Comparison of ENCODE assay signal across 8 mouse cellular contexts in genomic region chr17:46856471-46857360, GRCm38 (mm10). TPM values are rescaled to one million over a fixed set of nuclear protein-coding genes. Genes with fewer than 3 reads are reported as not detected.
DNase-seq lines count a peak whose midpoint lies in the region; ATAC-seq and TF ChIP-seq lines count a peak whose summit lies in the region.

No protein-coding gene starts in this region.

- no peak for TF ChIP-seq CTCF in bone marrow macrophage, adult 2 months (IDR thresholded peaks at IDR 0.05; ENCODE audit: low read depth, low read length)

- peak; percentile 79 for ATAC-seq in erythroblast, adult 5-6 weeks (replicated peaks; ENCODE audit: low FRiP score, poor library complexity, severe bottlenecking)
- ATAC-seq in heart, embryonic 13.5 days (ENCODE audit: extremely low read depth, insufficient number of reproducible peaks, low FRiP score, low TSS enrichment), result 0 out of 2 replicates have a peak, but pooled peaks have one; percentile 29
- peak; percentile 78 for ATAC-seq in liver, embryonic 15.5 days (ENCODE audit: insufficient read depth)
- ATAC-seq in neural tube, embryonic 12.5 days (ENCODE audit: low FRiP score, low read depth), result 0 out of 2 replicates have a peak, but pooled peaks have one; percentile 26
- ATAC-seq in stomach, embryonic 16.5 days (ENCODE audit: insufficient read depth, low FRiP score), result no peak

- H3K36me3 ChIP-seq in heart, embryonic 13.5 days, result no peaks in the 10 kb centered on the region
- H3K36me3 ChIP-seq in liver, embryonic 15.5 days (replicated peaks), result no peaks in the 10 kb centered on the region
- H3K36me3 ChIP-seq in neural tube, embryonic 12.5 days, result no peaks in the 10 kb centered on the region
- H3K36me3 ChIP-seq in stomach, embryonic 16.5 days (ENCODE audit: control insufficient read depth, insufficient read depth, low read length), result no peaks in the 10 kb centered on the region

- H3K27me3 ChIP-seq in heart, embryonic 13.5 days (replicated peaks), result no peaks in the 10 kb centered on the region
- H3K27me3 ChIP-seq in liver, embryonic 15.5 days, result no peaks in the 10 kb centered on the region
- H3K27me3 ChIP-seq in neural tube, embryonic 12.5 days (replicated peaks), result no peaks in the 10 kb centered on the region
- H3K27me3 ChIP-seq in stomach, embryonic 16.5 days (ENCODE audit: control insufficient read depth, insufficient read depth, low read length), result no peaks in the 10 kb centered on the region

- DNase-seq in A20 (ENCODE audit: low read depth, low spot score), result peak; percentile 75
- peak; percentile 94 for DNase-seq in kidney, postnatal 10 days

- under 1% methylated on average over 86 of the region's 87 CpGs for WGBS in heart, embryonic 13.5 days
- under 1% methylated on average over 87 of the region's 87 CpGs for WGBS in liver, embryonic 15.5 days (ENCODE audit: insufficient replicate concordance)
- WGBS in neural tube, embryonic 12.5 days, result under 1% methylated on average over 87 of the region's 87 CpGs
- WGBS in stomach, embryonic 16.5 days, result under 1% methylated on average over 87 of the region's 87 CpGs

- peak overlapping the region; percentile 83 for H3K4me2 ChIP-seq in heart, embryonic 13.5 days
- H3K4me2 ChIP-seq in liver, embryonic 15.5 days, result peak overlapping the region; percentile 79
- H3K4me2 ChIP-seq in neural tube, embryonic 12.5 days (replicated peaks), result peak overlapping the region; percentile 79
- H3K4me2 ChIP-seq in stomach, embryonic 16.5 days (ENCODE audit: low read depth, low read length), result peak overlapping the region; percentile 69

- no peaks in the 10 kb centered on the region for H3K9me3 ChIP-seq in heart, embryonic 13.5 days
- no peaks in the 10 kb centered on the region for H3K9me3 ChIP-seq in liver, embryonic 15.5 days (replicated peaks)
- H3K9me3 ChIP-seq in neural tube, embryonic 12.5 days, result no peaks in the 10 kb centered on the region
- no peaks in the 10 kb centered on the region for H3K9me3 ChIP-seq in stomach, embryonic 16.5 days (replicated peaks; ENCODE audit: control insufficient read depth, low read length)

- peak overlapping the region; percentile 100 for H3K9ac ChIP-seq in heart, embryonic 13.5 days
- H3K9ac ChIP-seq in liver, embryonic 15.5 days, result peak overlapping the region; percentile 99
- H3K9ac ChIP-seq in neural tube, embryonic 12.5 days, result peak overlapping the region; percentile 100
- peak overlapping the region; percentile 100 for H3K9ac ChIP-seq in stomach, embryonic 16.5 days (ENCODE audit: low read length)

- peaks cover 19% of the 10 kb centered on the region for H3K4me1 ChIP-seq in bone marrow macrophage, adult 2 months (ENCODE audit: control insufficient read depth, insufficient read depth, low read length)
- H3K4me1 ChIP-seq in heart, embryonic 13.5 days, result peaks cover 39% of the 10 kb centered on the region
- peaks cover 44% of the 10 kb centered on the region for H3K4me1 ChIP-seq in liver, embryonic 15.5 days (replicated peaks)
- peaks cover 20% of the 10 kb centered on the region for H3K4me1 ChIP-seq in neural tube, embryonic 12.5 days
- peaks cover 27% of the 10 kb centered on the region for H3K4me1 ChIP-seq in stomach, embryonic 16.5 days (ENCODE audit: control insufficient read depth, insufficient read depth, low read length)

- no peak for TF ChIP-seq POLR2A in bone marrow macrophage, adult 2 months (IDR thresholded peaks at IDR 0.05; ENCODE audit: borderline replicate concordance, low read depth, low read length)

- peak overlapping the region; percentile 99 for H3K27ac ChIP-seq in bone marrow macrophage, adult 2 months (ENCODE audit: insufficient read depth, low read depth, low read length)
- H3K27ac ChIP-seq in heart, embryonic 13.5 days (replicated peaks), result peak overlapping the region; percentile 100
- peak overlapping the region; percentile 97 for H3K27ac ChIP-seq in liver, embryonic 15.5 days (replicated peaks)
- H3K27ac ChIP-seq in neural tube, embryonic 12.5 days, result peak overlapping the region; percentile 100
- H3K27ac ChIP-seq in stomach, embryonic 16.5 days (ENCODE audit: low read length), result peak overlapping the region; percentile 100

- peak overlapping the region; percentile 94 for H3K4me3 ChIP-seq in bone marrow macrophage, adult 2 months (ENCODE audit: insufficient read depth, low read length)
- peak overlapping the region; percentile 98 for H3K4me3 ChIP-seq in heart, embryonic 13.5 days
- peak overlapping the region; percentile 86 for H3K4me3 ChIP-seq in liver, embryonic 15.5 days (replicated peaks)
- H3K4me3 ChIP-seq in neural tube, embryonic 12.5 days, result peak overlapping the region; percentile 100
- H3K4me3 ChIP-seq in stomach, embryonic 16.5 days (replicated peaks; ENCODE audit: low read length), result peak overlapping the region; percentile 94

RNA-seq across cellular contexts. Expression of gene Bicral, which starts 1.6 kb away (rescaled TPM):
- polyA plus RNA-seq in bone marrow macrophage, adult 2 months (2012; ENCODE audit: insufficient read depth, insufficient read length, missing spikeins), result 11.3 and 11.8 TPM in 2 replicates
- 6.5 and 7.5 TPM in 2 replicates for total RNA-seq in erythroblast, adult 5-6 weeks (2015; ENCODE audit: low replicate concordance)
- 3.7 and 4.0 TPM in 2 replicates for total RNA-seq in erythroblast, adult 5-6 weeks (2017; ENCODE audit: low replicate concordance)
- polyA plus RNA-seq in heart, embryonic 13.5 days (2015; fragmentation: Nextera tagmentation; extraction: Ambion mirVana), result 3.0 and 3.4 TPM in 2 replicates
- polyA plus RNA-seq in liver, embryonic 15.5 days (2015; fragmentation: Nextera tagmentation; extraction: Ambion mirVana), result 2.6 and 2.9 TPM in 2 replicates
- polyA plus RNA-seq in neural tube, embryonic 12.5 days (2016; fragmentation: Nextera tagmentation; extraction: Ambion mirVana), result 7.0 and 8.0 TPM in 2 replicates
- 3.4 and 4.0 TPM in 2 replicates for polyA plus RNA-seq in stomach, embryonic 16.5 days (2015; fragmentation: Nextera tagmentation; extraction: Ambion mirVana)

RNA-seq across cellular contexts. Expression of gene Tbcc, which starts 33.8 kb away (rescaled TPM):
- 11.4 and 13.6 TPM in 2 replicates for polyA plus RNA-seq in bone marrow macrophage, adult 2 months (2012; ENCODE audit: insufficient read depth, insufficient read length, missing spikeins)
- total RNA-seq in erythroblast, adult 5-6 weeks (2015; ENCODE audit: low replicate concordance), result 2.3 and 8.1 TPM in 2 replicates
- 1.7 and 5.4 TPM in 2 replicates for total RNA-seq in erythroblast, adult 5-6 weeks (2017; ENCODE audit: low replicate concordance)
- 39.3 and 39.8 TPM in 2 replicates for polyA plus RNA-seq in heart, embryonic 13.5 days (2015; fragmentation: Nextera tagmentation; extraction: Ambion mirVana)
- 20.9 and 23.2 TPM in 2 replicates for polyA plus RNA-seq in liver, embryonic 15.5 days (2015; fragmentation: Nextera tagmentation; extraction: Ambion mirVana)
- 87.8 and 89.5 TPM in 2 replicates for polyA plus RNA-seq in neural tube, embryonic 12.5 days (2016; fragmentation: Nextera tagmentation; extraction: Ambion mirVana)
- polyA plus RNA-seq in stomach, embryonic 16.5 days (2015; fragmentation: Nextera tagmentation; extraction: Ambion mirVana), result 25.8 and 34.8 TPM in 2 replicates

RNA-seq across cellular contexts. Expression of gene Prph2, which starts 53.5 kb away (rescaled TPM):
- polyA plus RNA-seq in bone marrow macrophage, adult 2 months (2012; ENCODE audit: insufficient read depth, insufficient read length, missing spikeins), result not detected in 2 replicates
- not detected in 2 replicates for total RNA-seq in erythroblast, adult 5-6 weeks (2015; ENCODE audit: low replicate concordance)
- not detected in 2 replicates for total RNA-seq in erythroblast, adult 5-6 weeks (2017; ENCODE audit: low replicate concordance)
- not detected in 2 replicates for polyA plus RNA-seq in heart, embryonic 13.5 days (2015; fragmentation: Nextera tagmentation; extraction: Ambion mirVana)
- polyA plus RNA-seq in liver, embryonic 15.5 days (2015; fragmentation: Nextera tagmentation; extraction: Ambion mirVana), result not detected in 2 replicates
- not detected in 2 replicates for polyA plus RNA-seq in neural tube, embryonic 12.5 days (2016; fragmentation: Nextera tagmentation; extraction: Ambion mirVana)
- polyA plus RNA-seq in stomach, embryonic 16.5 days (2015; fragmentation: Nextera tagmentation; extraction: Ambion mirVana), result not detected in 2 replicates
